Mouse (Mus musculus) frontal cortex, postnatal 14 days (tissue): ENCODE data around the gene Slc45a1.

Source experiments
- DNase-seq, 2 experiments: peaks; one replicate each; pipeline ENCODE4 v3.0.0; 2022; ENCODE audit warnings: low spot score in 2 of 2

The Slc45a1 gene

GRCm38 (mm10) chr4:150659926-150660610 is 8.1 kb upstream of the Slc45a1 start:
- no peak for DNase-seq

- no peak for DNase-seq
Observed at GRCm38 (mm10) chr4:150656504-150656903, 4.5 kb upstream of the Slc45a1 start.

GRCm38 (mm10) chr4:150655989-150656388 is 4.0 kb upstream of the Slc45a1 start:
- DNase-seq = peak; percentile 67 to 80

GRCm38 (mm10) chr4:150653072-150653599 is 1.2 kb upstream of the Slc45a1 start:
- DNase-seq = no peak

- DNase-seq = no peak
Observed at GRCm38 (mm10) chr4:150649327-150649726, 2.6 kb downstream of the Slc45a1 start.

- no peak for DNase-seq
Observed at GRCm38 (mm10) chr4:150644299-150644698, 7.7 kb downstream of the Slc45a1 start.

- no peak for DNase-seq
Observed at GRCm38 (mm10) chr4:150636635-150637034, 15.3 kb downstream of the Slc45a1 start.

GRCm38 (mm10) chr4:150635568-150635967 is 16.4 kb downstream of the Slc45a1 start:
- DNase-seq = no peak

- no peak for DNase-seq
Observed at GRCm38 (mm10) chr4:150629266-150629665, 22.7 kb downstream of the Slc45a1 start.

GRCm38 (mm10) chr4:150625951-150626732 is 25.8 kb downstream of the Slc45a1 start:
- peak in 1 of 2 experiments; percentile 46 for DNase-seq

- DNase-seq = peak in 1 of 2 experiments; percentile 55
Observed at GRCm38 (mm10) chr4:150625425-150625824, 26.5 kb downstream of the Slc45a1 start.

- DNase-seq = no peak
Observed at GRCm38 (mm10) chr4:150624933-150625332, 27.0 kb downstream of the Slc45a1 start.

GRCm38 (mm10) chr4:150624214-150624823 is 27.7 kb downstream of the Slc45a1 start:
- no peak for DNase-seq

- DNase-seq = no peak
Observed at GRCm38 (mm10) chr4:150622641-150623040, 29.3 kb downstream of the Slc45a1 start.

- no peak for DNase-seq
Observed at GRCm38 (mm10) chr4:150619011-150619410, 33.0 kb downstream of the Slc45a1 start.

- DNase-seq = no peak
Observed at GRCm38 (mm10) chr4:150616841-150617240, 35.1 kb downstream of the Slc45a1 start.

GRCm38 (mm10) chr4:150616029-150616420 is 35.9 kb downstream of the Slc45a1 start:
- DNase-seq = no peak

- no peak for DNase-seq
Observed at GRCm38 (mm10) chr4:150615251-150616028, 36.5 kb downstream of the Slc45a1 start.

- no peak for DNase-seq
Observed at GRCm38 (mm10) chr4:150613715-150614114, 38.3 kb downstream of the Slc45a1 start.

GRCm38 (mm10) chr4:150608670-150609069 is 43.3 kb downstream of the Slc45a1 start:
- no peak for DNase-seq

GRCm38 (mm10) chr4:150606449-150607161 is 45.4 kb downstream of the Slc45a1 start:
- no peak for DNase-seq
